Mouse (Mus musculus) E14TG2a.4 (cell line): ENCODE data around the gene Efcab6.

Experiments
- H3K27me3 ChIP-seq: 2 replicates; pipeline ENCODE4 v1.6.1; 2014; ENCODE audit warnings: low read length, control low read depth; ENCODE audit not compliant: insufficient read depth
- H3K36me3 ChIP-seq: 2 replicates; pipeline ENCODE4 v1.6.1; 2014; ENCODE audit warnings: low read length, control low read depth; ENCODE audit not compliant: insufficient read depth
- H3K4me1 ChIP-seq: replicated peaks from 2 replicates; pipeline ENCODE4 v1.6.1; 2014; ENCODE audit warnings: low read depth, low read length, control low read depth
- H3K4me3 ChIP-seq: replicated peaks from 2 replicates; pipeline ENCODE4 v1.5.1; 2014; ENCODE audit warnings: mild to moderate bottlenecking, low read length
- H3K9me3 ChIP-seq: 2 replicates; pipeline ENCODE4 v1.6.1; 2014; ENCODE audit warnings: low read length, control low read depth
- CTCF ChIP-seq: conservative IDR thresholded peaks from 2 replicates; pipeline ENCODE4 v1.5.1; 2014; ENCODE audit warnings: low read length
- NANOG ChIP-seq: IDR thresholded peaks from 2 replicates; pipeline ENCODE4 v1.6.1; 2014; ENCODE audit warnings: borderline replicate concordance, low read length, mixed read lengths
- POU5F1 ChIP-seq: IDR thresholded peaks from 2 replicates; pipeline ENCODE4 v1.6.1; 2014; ENCODE audit warnings: low read length, borderline replicate concordance

The Efcab6 gene

DNA sequence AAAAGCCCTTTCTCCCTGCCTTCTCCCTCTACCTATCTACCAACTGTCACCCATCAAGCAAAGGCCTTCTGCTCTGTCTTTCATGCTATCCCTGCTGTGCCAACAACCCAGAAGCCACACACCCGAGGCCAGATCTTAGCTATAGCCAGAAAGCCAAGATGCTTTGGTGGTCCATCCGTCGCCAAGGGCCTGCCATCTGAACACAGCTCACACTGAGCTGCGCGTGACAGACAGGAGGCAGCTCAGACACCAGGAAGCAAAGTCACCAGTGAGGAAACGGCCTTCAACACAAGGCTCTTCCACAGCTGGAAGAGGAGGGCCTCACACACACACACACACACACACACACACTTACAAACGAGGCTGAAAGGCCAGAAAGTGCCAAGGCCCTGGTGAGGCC is 29.7 kb upstream of the Efcab6 start:
- Histone ChIP-seq H3K27me3 (no peaks in the 10 kb centered on the region), H3K36me3 (peaks cover 26% of the 10 kb centered on the region), H3K4me1 (peaks cover 9% of the 10 kb centered on the region), H3K4me3 (no peak overlapping the region), H3K9me3 (no peaks in the 10 kb centered on the region)
- TF ChIP-seq POU5F1 (no peak), CTCF (no peak)

- TF ChIP-seq NANOG (no peak), POU5F1 (no peak), CTCF (no peak)
- Histone ChIP-seq H3K36me3 (peaks cover 48% of the 10 kb centered on the region), H3K9me3 (no peaks in the 10 kb centered on the region), H3K4me1 (peaks cover 46% of the 10 kb centered on the region), H3K27me3 (no peaks in the 10 kb centered on the region), H3K4me3 (0 out of 2 replicates have a peak overlapping the region, but pooled peaks have one; percentile 20)
These were observed 21.6 kb upstream of the Efcab6 start for GRCm38 (mm10) chr15:84086775-84087174.

DNA sequence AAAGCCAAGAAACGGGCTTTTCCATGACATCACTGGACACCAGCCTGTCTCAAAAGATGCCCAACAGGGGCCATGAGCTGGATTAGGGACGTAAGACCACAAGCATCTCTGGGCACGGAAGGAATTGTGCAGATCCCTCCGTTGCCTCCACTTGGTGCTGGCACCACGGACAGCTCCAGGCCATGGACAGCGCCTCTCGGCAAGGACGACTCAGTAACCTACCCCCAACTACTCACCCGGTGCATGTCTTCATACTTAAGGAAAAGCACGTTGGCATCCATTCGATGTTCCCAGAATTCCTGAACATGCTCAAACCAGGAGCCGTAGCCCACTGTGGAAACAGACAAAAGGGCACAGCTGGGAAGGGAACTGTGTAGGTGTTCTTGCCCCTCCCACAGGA is 21.2 kb upstream of the Efcab6 start:
- H3K9me3 ChIP-seq, result no peaks in the 10 kb centered on the region
- H3K27me3 ChIP-seq, result no peaks in the 10 kb centered on the region
- H3K4me1 ChIP-seq, result peaks cover 46% of the 10 kb centered on the region
- TF ChIP-seq NANOG (no peak), CTCF (no peak), POU5F1 (no peak)
- peaks cover 48% of the 10 kb centered on the region for H3K36me3 ChIP-seq
- H3K4me3 ChIP-seq, result 0 out of 2 replicates have a peak overlapping the region, but pooled peaks have one; percentile 20

GRCm38 (mm10) chr15:84080069-84080468 is 14.9 kb upstream of the Efcab6 start:
- no peak for TF ChIP-seq POU5F1
- Histone ChIP-seq H3K4me1 (peaks cover 35% of the 10 kb centered on the region), H3K9me3 (no peaks in the 10 kb centered on the region), H3K27me3 (no peaks in the 10 kb centered on the region), H3K36me3 (peaks cover 23% of the 10 kb centered on the region), H3K4me3 (no peak overlapping the region)

GRCm38 (mm10) chr15:84079519-84079918 is 14.3 kb upstream of the Efcab6 start:
- no peak for TF ChIP-seq POU5F1
- Histone ChIP-seq H3K9me3 (no peaks in the 10 kb centered on the region), H3K4me3 (no peak overlapping the region), H3K4me1 (peaks cover 35% of the 10 kb centered on the region), H3K36me3 (peaks cover 18% of the 10 kb centered on the region), H3K27me3 (no peaks in the 10 kb centered on the region)

GRCm38 (mm10) chr15:84078667-84079066 is 13.5 kb upstream of the Efcab6 start:
- Histone ChIP-seq H3K9me3 (no peaks in the 10 kb centered on the region), H3K4me3 (no peak overlapping the region), H3K36me3 (peaks cover 18% of the 10 kb centered on the region), H3K27me3 (no peaks in the 10 kb centered on the region), H3K4me1 (peaks cover 41% of the 10 kb centered on the region)
- no peak for TF ChIP-seq NANOG
- no peak for TF ChIP-seq CTCF
- no peak for TF ChIP-seq POU5F1

DNA sequence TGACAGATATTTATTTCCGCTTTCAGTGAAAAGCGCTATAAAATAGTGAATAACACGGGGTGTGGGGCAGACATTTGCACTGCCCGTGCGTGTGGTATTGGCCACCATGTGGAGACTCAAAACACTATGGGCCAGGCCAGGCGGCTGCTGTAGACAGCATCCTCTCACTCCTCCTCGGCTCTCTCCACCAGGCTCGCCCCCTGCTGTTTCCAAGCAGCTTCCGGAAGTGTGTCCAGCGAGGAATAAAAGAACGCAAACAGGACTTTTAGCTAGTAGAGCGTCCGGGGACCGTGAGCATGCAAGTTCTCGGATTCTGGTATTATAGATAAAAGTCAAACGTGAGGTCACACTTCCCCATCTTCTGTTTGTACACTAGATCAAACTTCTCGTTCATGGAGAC is 12.0 kb upstream of the Efcab6 start:
- Histone ChIP-seq H3K36me3 (peaks cover 18% of the 10 kb centered on the region), H3K27me3 (no peaks in the 10 kb centered on the region), H3K4me1 (peaks cover 53% of the 10 kb centered on the region), H3K4me3 (no peak overlapping the region), H3K9me3 (no peaks in the 10 kb centered on the region)
- no peak for TF ChIP-seq CTCF

DNA sequence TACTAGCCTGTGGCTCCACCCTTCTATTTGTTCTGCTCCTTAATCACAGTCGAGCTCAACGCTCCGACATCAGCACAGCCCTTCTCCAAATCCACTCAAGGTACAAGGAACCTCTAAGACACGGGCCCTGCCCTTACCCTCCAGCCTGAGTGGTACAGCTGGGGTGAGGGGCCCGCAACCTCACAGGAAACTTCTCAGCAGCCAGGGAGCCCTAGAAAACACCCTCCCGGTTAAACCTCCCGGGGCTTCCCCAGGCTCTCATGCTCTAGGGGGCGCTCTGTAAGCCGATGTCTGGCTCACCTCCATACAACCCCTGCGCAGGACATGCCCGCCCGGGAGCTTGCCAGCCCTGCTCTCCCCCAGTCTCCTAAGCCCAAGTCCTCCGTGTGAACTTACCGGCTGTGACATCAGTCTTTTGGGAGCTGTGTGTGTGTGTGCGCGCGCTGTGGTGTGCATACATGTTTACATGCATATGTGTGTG is 9.6 kb upstream of the Efcab6 start:
- peak; percentile 40 for TF ChIP-seq CTCF
- no peak for TF ChIP-seq NANOG
- Histone ChIP-seq H3K4me1 (peaks cover 63% of the 10 kb centered on the region), H3K36me3 (peaks cover 13% of the 10 kb centered on the region), H3K27me3 (peaks cover 5% of the 10 kb centered on the region), H3K9me3 (no peaks in the 10 kb centered on the region), H3K4me3 (peak overlapping the region; percentile 35)

- Histone ChIP-seq H3K27me3 (peaks cover 8% of the 10 kb centered on the region), H3K4me1 (peaks cover 69% of the 10 kb centered on the region), H3K4me3 (peak overlapping the region; percentile 35), H3K9me3 (no peaks in the 10 kb centered on the region), H3K36me3 (peaks cover 7% of the 10 kb centered on the region; the same call in 1 of the 2 replicates)
- TF ChIP-seq POU5F1 (no peak), NANOG (no peak), CTCF (peak; percentile 83)
These were observed 8.9 kb upstream of the Efcab6 start for GRCm38 (mm10) chr15:84073911-84074704.
